In genomic region chr8:45195954-45196526, GRCm38 (mm10) we compare ENCODE assay signal across 27 mouse cellular contexts.
DNase-seq lines count a peak whose midpoint lies in the region; ATAC-seq lines count a peak whose summit lies in the region.
"Had no signal": no experiment of that assay in that cellular context is flagged by ENCODE, and none has a peak within 500 bp of the region (broad histone marks: within the 10 kb centered on the region; RNA-seq: fewer than 3 reads in every experiment).

No protein-coding gene starts in this region.

- no peaks in the 10 kb centered on the region for H3K9me3 ChIP-seq in midbrain, embryonic 13.5 days
- no peaks in the 10 kb centered on the region for H3K9me3 ChIP-seq in midbrain, embryonic 10.5 days (replicated peaks)
- no peaks in the 10 kb centered on the region for H3K9me3 ChIP-seq in hindbrain, embryonic 16.5 days (ENCODE audit: control insufficient read depth, low read length)
- no peaks in the 10 kb centered on the region for H3K9me3 ChIP-seq in neural tube, embryonic 15.5 days (replicated peaks)
- H3K9me3 ChIP-seq: forebrain, embryonic 15.5 days; kidney, embryonic 15.5 days had no signal

- 0 out of 2 replicates have a peak overlapping the region, but pooled peaks have one; percentile 13 for H3K4me2 ChIP-seq in midbrain, embryonic 13.5 days (replicated peaks)
- 0 out of 2 replicates have a peak overlapping the region, but pooled peaks have one; percentile 5 for H3K4me2 ChIP-seq in hindbrain, embryonic 16.5 days (ENCODE audit: low read length)
- H3K4me2 ChIP-seq in neural tube, embryonic 15.5 days = 0 out of 2 replicates have a peak overlapping the region, but pooled peaks have one; percentile 11
- H3K4me2 ChIP-seq: forebrain, embryonic 15.5 days; heart, embryonic 11.5 days; kidney, embryonic 15.5 days had no signal

- no peaks in the 10 kb centered on the region for H3K27me3 ChIP-seq in midbrain, embryonic 13.5 days
- H3K27me3 ChIP-seq in midbrain, embryonic 10.5 days (ENCODE audit: low read depth, poor library complexity, severe bottlenecking) = no peaks in the 10 kb centered on the region
- no peaks in the 10 kb centered on the region for H3K27me3 ChIP-seq in hindbrain, embryonic 16.5 days (replicated peaks; ENCODE audit: control insufficient read depth, insufficient read depth, low read length)
- H3K27me3 ChIP-seq in neural tube, embryonic 15.5 days (replicated peaks) = no peaks in the 10 kb centered on the region
- H3K27me3 ChIP-seq: forebrain, embryonic 15.5 days; kidney, embryonic 15.5 days had no signal

- H3K36me3 ChIP-seq in midbrain, embryonic 13.5 days = no peaks in the 10 kb centered on the region
- H3K36me3 ChIP-seq in midbrain, embryonic 10.5 days = no peaks in the 10 kb centered on the region
- no peaks in the 10 kb centered on the region for H3K36me3 ChIP-seq in hindbrain, embryonic 16.5 days (ENCODE audit: control insufficient read depth, insufficient read depth, low read length)
- H3K36me3 ChIP-seq in neural tube, embryonic 15.5 days = no peaks in the 10 kb centered on the region
- H3K36me3 ChIP-seq: forebrain, embryonic 15.5 days; G1E; kidney, embryonic 15.5 days had no signal

- 0 out of 2 replicates have a peak, but pooled peaks have one; percentile 58 for ATAC-seq in midbrain, embryonic 13.5 days
- no peak for ATAC-seq in hindbrain, embryonic 16.5 days
- no peak for ATAC-seq in neural tube, embryonic 15.5 days (ENCODE audit: low FRiP score)
- ATAC-seq: forebrain, embryonic 15.5 days; Patski had no signal

- peak; percentile 3 for DNase-seq in cerebellum, postnatal 14 days
- no peak for DNase-seq in cerebellum, postnatal 4 days (ENCODE audit: low spot score in 2 of 2)
- DNase-seq in midbrain, embryonic 10.5 days (ENCODE audit: low spot score) = no peak
- no peak for DNase-seq in thymus, adult 18-20 months
- DNase-seq: adrenal gland, postnatal 25 days; cerebellum, adult 9-10 months; gastrocnemius, postnatal 25 days; heart, adult 11 months; kidney, adult 18-20 months; kidney, postnatal 25 days; liver; lung, adult 2 months; lung, postnatal 10 days; right cerebral cortex, postnatal 4 days; thymus, postnatal 4 days had no signal

- H3K9ac ChIP-seq in midbrain, embryonic 13.5 days (replicated peaks) = no peak overlapping the region
- H3K9ac ChIP-seq in hindbrain, embryonic 16.5 days (ENCODE audit: low read depth, low read length) = no peak overlapping the region
- no peak overlapping the region for H3K9ac ChIP-seq in neural tube, embryonic 15.5 days (replicated peaks)
- H3K9ac ChIP-seq: forebrain, embryonic 15.5 days; kidney, embryonic 15.5 days; liver, embryonic 14.5 days had no signal

- no peaks in the 10 kb centered on the region for H3K4me1 ChIP-seq in midbrain, embryonic 13.5 days (replicated peaks)
- no peaks in the 10 kb centered on the region for H3K4me1 ChIP-seq in midbrain, embryonic 10.5 days
- no peaks in the 10 kb centered on the region for H3K4me1 ChIP-seq in hindbrain, embryonic 16.5 days (ENCODE audit: control insufficient read depth, insufficient read depth, low read depth, low read length)
- no peaks in the 10 kb centered on the region for H3K4me1 ChIP-seq in neural tube, embryonic 15.5 days
- H3K4me1 ChIP-seq: forebrain, embryonic 15.5 days; kidney, embryonic 15.5 days had no signal

- H3K27ac ChIP-seq in midbrain, embryonic 13.5 days = no peak overlapping the region; the same call in 1 of the 2 replicates
- no peak overlapping the region for H3K27ac ChIP-seq in midbrain, embryonic 10.5 days (replicated peaks)
- no peak overlapping the region for H3K27ac ChIP-seq in hindbrain, embryonic 16.5 days (ENCODE audit: low read depth, low read length)
- H3K27ac ChIP-seq in neural tube, embryonic 15.5 days (replicated peaks) = no peak overlapping the region
- H3K27ac ChIP-seq: forebrain, embryonic 15.5 days; kidney, embryonic 15.5 days; liver, embryonic 14.5 days; macrophage; stomach, postnatal 0 days had no signal

- 61% methylated on average over 8 of the region's 8 CpGs for WGBS in midbrain, embryonic 13.5 days
- 80% methylated on average over 8 of the region's 8 CpGs for WGBS in midbrain, embryonic 10.5 days
- WGBS in hindbrain, embryonic 16.5 days = 53% methylated on average over 8 of the region's 8 CpGs
- WGBS in neural tube, embryonic 15.5 days = 61% methylated on average over 8 of the region's 8 CpGs

- no peak overlapping the region for H3K4me3 ChIP-seq in midbrain, embryonic 13.5 days (replicated peaks)
- no peak overlapping the region for H3K4me3 ChIP-seq in midbrain, embryonic 10.5 days
- H3K4me3 ChIP-seq in hindbrain, embryonic 16.5 days (ENCODE audit: low read length) = no peak overlapping the region
- no peak overlapping the region for H3K4me3 ChIP-seq in neural tube, embryonic 15.5 days (replicated peaks)
- H3K4me3 ChIP-seq: erythroblast, embryonic 14.5 days; forebrain, embryonic 15.5 days; kidney, embryonic 15.5 days had no signal

Comparison
In these comparisons a context has a peak if more than half of its experiments do, and no peak if none do; other contexts are left out.
1. DNase-seq: peak in cerebellum, postnatal 14 days (2 of 2); none in cerebellum, postnatal 4 days (0 of 2), midbrain, embryonic 10.5 days (single experiment) and thymus, adult 18-20 months (0 of 2).
2. Peak in every context shown above with its lines, with median percentiles within 50 percentile points of each other: H3K4me2 ChIP-seq.